Mouse (Mus musculus) MEL (cell line): ENCODE data around the gene Rbfox2.
"Not testable (repeated sequence)": the region's sequence is repeated elsewhere in the genome, so short reads cannot be mapped to it uniquely, and the experiment has no call there.

Source experiments
- CTCF ChIP-seq, 3 experiments: IDR thresholded peaks in 2 of 3; conservative IDR thresholded peaks in 1 of 3; 2 replicates each; pipeline ENCODE4 v1.5.1; 2011 to 2012; ENCODE audit warnings: low read length in 3 of 3, low read depth in 2 of 3, mild to moderate bottlenecking in 2 of 3, improper control_type of control experiment in 1 of 3, inconsistent platforms in 1 of 3, mixed read lengths in 1 of 3, moderate library complexity in 1 of 3; ENCODE audit not compliant: control insufficient read depth in 1 of 3, insufficient read depth in 1 of 3, poor library complexity in 1 of 3, severe bottlenecking in 1 of 3
- E2F4 ChIP-seq: IDR thresholded peaks from 2 replicates; pipeline ENCODE4 v1.6.1; 2011; ENCODE audit warnings: low read depth, low read length, improper control_type of control experiment, borderline replicate concordance
- GATA1 ChIP-seq: IDR thresholded peaks from 2 replicates; pipeline ENCODE4 v1.6.1; 2011; ENCODE audit warnings: low read depth, low read length, improper control_type of control experiment
- HCFC1 ChIP-seq: IDR thresholded peaks from 2 replicates; pipeline ENCODE4 v1.6.1; 2012; ENCODE audit warnings: low read depth, mild to moderate bottlenecking, inconsistent platforms, low read length, improper control_type of control experiment, moderate library complexity
- POLR2A ChIP-seq, 2 experiments: IDR thresholded peaks; 2 replicates each; pipeline ENCODE4 v1.6.1; 2011 to 2012; ENCODE audit warnings: low read length in 2 of 2, mild to moderate bottlenecking in 2 of 2, control low read depth in 1 of 2, improper control_type of control experiment in 1 of 2, low read depth in 1 of 2, moderate library complexity in 1 of 2; ENCODE audit not compliant: control insufficient read depth in 1 of 2, insufficient read depth in 1 of 2, poor library complexity in 1 of 2
- RCOR1 ChIP-seq: IDR thresholded peaks from 2 replicates; pipeline ENCODE4 v1.6.1; 2012; ENCODE audit warnings: low read depth, mild to moderate bottlenecking, inconsistent platforms, low read length, improper control_type of control experiment
- ZKSCAN1 ChIP-seq: IDR thresholded peaks from 2 replicates; pipeline ENCODE4 v1.6.1; 2012; ENCODE audit warnings: low read depth, mild to moderate bottlenecking, inconsistent platforms, low read length, improper control_type of control experiment, moderate library complexity
- ZMIZ1 ChIP-seq: IDR thresholded peaks from 2 replicates; pipeline ENCODE4 v1.6.1; 2012; ENCODE audit warnings: low read depth, mild to moderate bottlenecking, inconsistent platforms, low read length, improper control_type of control experiment, moderate library complexity
- ZNF384 ChIP-seq: IDR thresholded peaks from 2 replicates; pipeline ENCODE4 v1.6.1; 2012; ENCODE audit warnings: low read depth, mild to moderate bottlenecking, inconsistent platforms, low read length, improper control_type of control experiment

- not testable (repeated sequence) for TF ChIP-seq POLR2A (IDR thresholded peaks at IDR 0.05; ENCODE audit: control insufficient read depth in 1 of 2, insufficient read depth in 1 of 2, low read depth in 1 of 2, low read length in 2 of 2, poor library complexity in 1 of 2); CTCF (IDR thresholded peaks at IDR 0.05 in 2 of 3, conservative IDR thresholded peaks at IDR 0.05 in 1 of 3; ENCODE audit: control insufficient read depth in 1 of 3, insufficient read depth in 1 of 3, low read depth in 2 of 3, low read length in 3 of 3, poor library complexity in 1 of 3, severe bottlenecking in 1 of 3); ZMIZ1; HCFC1; E2F4; GATA1; ZKSCAN1; RCOR1; ZNF384
Measured at GRCm38 (mm10) chr15:77269496-77269895, 37.3 kb downstream of the Rbfox2 start.
